Mouse (Mus musculus) monocyte, adult 5-6 weeks (primary cell): ENCODE measurements at regions not wholly inside any gene's neighbourhood (a gene's known extent, or its start where the extent isn't known, plus 50 kb on each side); places are given as distances from the start of the nearest gene placed in this dataset.

Source experiments
- ATAC-seq: fragments of 153-309, 156-312 bp; replicated peaks from 2 replicates; pipeline ENCODE4 v1.8.0; 2017; ENCODE audit warnings: mild to moderate bottlenecking; ENCODE audit not compliant: low TSS enrichment, insufficient number of reproducible peaks, severe bottlenecking, poor library complexity, low FRiP score

DNA sequence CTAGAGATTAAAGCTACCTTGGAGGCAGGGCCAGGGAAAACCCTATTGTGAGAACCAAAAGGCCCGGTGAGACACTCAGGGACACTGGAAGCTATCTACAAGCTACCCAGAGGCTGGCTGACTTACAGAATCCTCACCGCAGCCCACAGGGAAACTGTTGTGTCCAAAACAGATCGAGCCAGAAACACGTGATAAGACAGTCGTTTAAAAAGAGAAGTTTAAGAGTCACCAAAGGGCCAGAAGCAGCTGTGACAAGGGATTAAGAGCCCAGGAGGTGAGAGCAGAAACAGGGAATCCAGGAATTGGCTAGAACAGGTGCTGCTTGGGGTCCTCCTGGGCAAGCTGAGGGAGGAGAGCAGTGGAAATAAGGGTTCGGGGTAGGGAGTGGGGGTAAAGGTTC is 73.2 kb upstream of the Eif4g2 start:
- ATAC-seq: no peak

DNA sequence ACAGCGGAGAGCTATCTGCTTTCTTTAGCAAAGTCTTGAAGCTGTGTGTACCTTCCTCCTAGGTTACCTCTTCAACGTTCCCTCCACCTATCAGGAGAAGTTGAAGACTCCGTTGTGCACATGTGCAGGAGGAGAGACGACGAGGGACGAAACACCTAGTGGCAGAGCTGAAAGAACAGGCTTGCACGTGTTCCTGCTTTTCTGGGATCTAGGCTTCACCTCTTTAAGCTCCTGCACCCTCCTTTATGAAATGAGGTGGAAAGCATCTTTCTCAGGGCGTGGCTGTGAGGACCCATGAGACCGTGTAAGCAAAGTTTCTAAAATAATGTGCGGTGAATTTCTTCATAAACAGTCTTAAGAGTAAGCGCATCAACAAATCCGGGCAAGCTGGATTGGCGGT is 71.4 kb upstream of the Eif4g2 start:
- no peak for ATAC-seq

DNA sequence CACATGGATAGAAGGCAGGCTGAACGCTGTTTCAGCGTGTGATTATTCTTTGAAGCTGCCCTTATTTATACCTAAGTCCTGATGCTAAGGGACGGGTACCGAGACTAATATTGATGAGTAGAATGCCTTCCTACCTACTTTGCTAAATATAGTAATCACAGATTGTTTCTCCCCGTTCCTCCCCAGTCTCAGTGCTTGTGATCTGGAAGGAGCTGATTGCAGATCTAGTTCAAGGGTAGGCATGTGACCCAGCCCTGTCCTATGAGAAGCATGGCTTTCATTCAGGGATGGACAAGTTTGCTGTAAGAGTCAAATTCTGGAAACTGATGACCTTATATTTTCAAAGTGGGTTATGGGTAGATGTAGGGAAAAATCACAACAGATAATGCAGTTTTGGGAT is 67.7 kb upstream of the Eif4g2 start:
- ATAC-seq: no peak

DNA sequence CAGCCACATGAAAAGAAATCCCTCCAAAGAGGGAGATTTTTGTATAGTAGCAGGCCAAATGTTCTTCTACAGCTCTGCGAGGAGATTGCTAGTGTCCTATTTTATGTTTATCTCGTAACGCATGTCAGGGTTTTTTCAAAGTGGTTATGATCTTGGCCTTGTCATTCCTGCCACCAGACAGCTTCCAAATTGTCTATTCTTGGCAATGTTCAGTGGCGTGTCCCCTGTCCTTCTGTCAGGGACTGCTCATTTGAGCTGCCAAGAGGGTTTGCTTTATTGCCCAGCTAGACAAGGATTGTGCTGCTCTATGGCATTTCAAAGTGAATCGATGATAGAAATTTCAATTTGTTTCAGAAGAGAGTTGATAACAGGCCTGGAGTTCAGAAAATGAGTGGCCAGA is 67.3 kb upstream of the Eif4g2 start:
- ATAC-seq: no peak

DNA sequence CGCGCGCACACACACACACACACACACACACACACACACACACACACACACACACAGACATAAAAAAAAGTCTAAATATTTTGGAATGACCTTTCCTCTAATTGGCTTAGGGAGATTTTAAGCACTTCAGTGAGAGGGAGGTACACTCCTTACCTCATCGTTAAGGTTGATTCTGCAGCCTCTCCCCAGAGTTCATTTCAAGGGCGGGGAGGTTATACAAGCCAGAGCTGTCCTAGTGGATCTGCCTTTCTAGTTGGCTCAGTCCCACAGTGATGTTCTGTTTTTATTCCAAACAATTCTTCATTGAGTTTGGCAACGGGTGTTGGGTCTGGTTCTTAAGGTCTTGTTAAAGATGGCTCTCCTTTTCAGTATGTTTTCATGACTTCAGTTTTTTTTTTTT is 64.8 kb upstream of the Eif4g2 start:
- no peak for ATAC-seq

DNA sequence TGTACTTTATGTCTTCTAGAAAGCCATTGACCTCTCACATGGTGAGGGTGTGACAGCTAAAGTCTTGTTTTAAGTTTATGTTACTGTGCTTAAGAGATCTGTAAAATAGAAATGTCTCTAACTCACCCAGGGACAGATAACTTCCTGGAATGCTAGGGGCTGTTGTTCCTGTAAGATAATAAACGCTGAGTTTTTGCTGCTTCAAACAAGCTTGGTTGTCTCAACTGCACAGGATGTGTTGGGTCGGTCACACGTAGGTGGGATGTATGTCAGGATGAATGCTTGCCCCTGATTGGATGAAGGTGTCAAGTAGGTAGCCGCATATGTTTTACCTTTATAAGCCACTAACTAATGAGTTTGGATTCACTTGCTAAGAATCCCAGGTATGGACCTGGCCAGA is 63.8 kb upstream of the Eif4g2 start:
- no peak for ATAC-seq

DNA sequence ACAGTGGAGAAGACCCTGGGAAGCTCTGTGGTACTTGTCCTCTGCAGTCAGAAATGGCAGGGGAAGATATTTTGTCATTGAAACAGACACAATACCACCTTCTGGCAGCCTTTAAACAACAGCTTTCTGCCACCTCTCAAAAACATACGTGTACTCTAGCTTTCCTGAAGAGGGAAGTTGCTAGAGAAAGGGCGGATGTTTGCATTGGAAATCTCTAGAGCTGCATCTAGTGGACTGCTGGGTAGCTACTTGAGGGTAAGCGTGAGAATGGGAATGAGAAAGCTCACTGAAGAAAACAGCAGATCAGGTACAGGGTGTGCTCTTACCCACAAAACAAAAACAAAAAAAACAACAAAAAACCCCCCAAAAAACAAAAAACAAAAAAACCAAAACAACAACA is 61.4 kb upstream of the Eif4g2 start:
- ATAC-seq: no peak

DNA sequence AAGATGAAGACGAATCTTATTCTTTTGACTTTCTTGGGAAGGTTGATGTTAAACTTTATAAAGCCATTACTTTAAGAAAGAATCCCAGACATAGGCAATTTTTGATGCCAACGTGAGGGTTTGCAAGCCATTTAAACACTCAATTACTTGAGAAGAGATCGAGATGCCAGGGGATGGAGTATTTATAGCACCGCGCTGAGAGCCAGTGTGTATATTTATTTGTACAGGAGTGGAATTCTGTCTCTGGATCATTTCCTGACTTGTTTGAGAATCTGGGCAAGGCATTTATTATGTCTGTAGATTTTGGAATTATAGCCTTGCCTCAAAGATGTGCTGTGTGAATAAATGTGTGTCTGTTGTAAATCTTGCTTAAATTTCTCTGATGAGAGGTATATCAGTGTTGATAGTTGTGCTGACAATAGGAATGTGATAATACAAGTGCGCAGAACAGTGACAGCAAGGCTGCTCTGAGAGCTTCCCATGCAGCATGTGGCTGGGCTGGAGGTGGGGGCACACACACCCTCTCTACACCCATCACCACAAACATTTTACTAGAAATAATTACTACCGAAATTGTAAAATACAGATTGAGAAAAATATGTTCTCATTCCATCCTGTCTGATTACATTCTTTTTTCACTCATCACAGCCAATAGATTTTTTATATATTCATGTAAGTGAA is 58.6 kb upstream of the Eif4g2 start:
- ATAC-seq: no peak

DNA sequence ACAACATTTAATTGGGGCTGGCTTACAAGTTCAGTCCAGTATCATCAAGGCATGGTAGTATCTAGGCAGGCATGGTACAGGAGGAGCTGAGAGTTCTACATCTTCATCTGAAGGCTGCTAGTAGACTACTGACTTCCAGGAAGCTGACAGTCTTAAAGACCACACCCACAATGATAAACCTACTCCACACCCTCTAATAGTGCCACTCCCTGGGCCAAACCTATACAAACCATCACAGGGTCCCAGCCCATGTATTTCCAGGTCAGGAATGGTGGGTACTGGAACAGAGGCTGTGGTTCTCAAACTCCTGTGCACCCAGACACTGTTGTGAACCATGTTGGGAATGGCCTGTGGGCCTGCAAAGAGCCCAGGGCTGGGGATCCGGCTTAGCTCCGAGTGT is 55.2 kb upstream of the Eif4g2 start:
- ATAC-seq: no peak

DNA sequence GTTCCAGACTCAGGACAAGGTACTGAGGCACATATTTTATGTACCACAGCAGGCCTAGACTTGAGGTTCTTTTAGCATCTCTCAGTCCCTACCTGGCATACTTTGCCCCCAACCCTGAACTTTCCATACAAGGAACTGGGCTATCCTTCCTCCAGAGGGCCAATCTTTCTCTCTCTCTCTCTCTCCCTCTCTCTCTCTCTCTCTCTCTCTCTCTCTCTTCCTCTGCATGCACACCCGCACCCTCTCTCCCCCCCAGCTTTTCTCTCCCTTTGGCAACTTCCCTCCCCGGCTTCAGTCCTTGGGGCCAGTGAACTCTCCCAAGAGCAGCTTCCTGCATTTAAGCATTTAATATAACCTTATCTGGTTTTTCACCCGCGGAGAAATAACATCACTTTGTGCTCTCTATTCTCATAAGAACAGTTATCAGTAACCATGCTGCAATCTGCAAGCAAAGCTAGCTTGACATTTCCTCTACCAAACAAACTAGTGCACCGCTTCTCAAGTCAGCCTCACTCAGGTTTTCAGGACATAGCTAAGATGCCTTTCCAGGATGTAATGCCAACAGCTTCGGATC is 53.3 kb upstream of the Eif4g2 start:
- no peak for ATAC-seq

DNA sequence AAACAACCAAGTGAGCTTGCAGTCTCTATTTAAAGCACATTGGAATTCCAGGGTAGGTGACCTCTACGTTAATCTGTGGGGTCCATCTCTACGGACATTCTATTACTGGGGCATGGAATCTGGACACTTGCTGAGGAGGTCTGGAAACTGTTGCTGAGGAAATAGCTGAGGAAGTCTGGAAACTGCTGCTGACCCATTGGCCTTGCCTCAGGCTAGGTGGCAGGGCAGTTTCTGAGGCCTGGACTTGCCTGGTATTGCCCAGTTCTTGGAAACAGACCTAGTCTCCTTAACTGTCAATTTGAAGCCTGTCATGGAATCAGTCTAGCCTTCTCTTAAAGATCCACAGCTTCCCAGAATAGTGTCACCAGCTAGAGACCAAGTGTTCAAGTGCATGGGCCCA is 51.7 kb upstream of the Eif4g2 start:
- no peak for ATAC-seq
